Mouse (Mus musculus) adrenal gland, postnatal 4 days (tissue): ENCODE results near the gene Col4a6. TPM values are rescaled to one million over a fixed set of nuclear protein-coding genes. Genes with fewer than 3 reads are reported as not detected.

Experiments used
- DNase-seq, 2 experiments: peaks; one replicate each; pipeline ENCODE4 v3.0.0; 2021 to 2022; ENCODE audit warnings: low spot score in 2 of 2, mixed read lengths in 2 of 2
- total RNA-seq, 2 experiments: library from RNA; stranded (reverse); gene quantifications; 2 replicates each; pipeline ENCODE4 v1.2.3; 2021

Gene Col4a6
- total RNA-seq, 2 experiments from 2014 or later = 6.1 to 12.3 TPM

DNA sequence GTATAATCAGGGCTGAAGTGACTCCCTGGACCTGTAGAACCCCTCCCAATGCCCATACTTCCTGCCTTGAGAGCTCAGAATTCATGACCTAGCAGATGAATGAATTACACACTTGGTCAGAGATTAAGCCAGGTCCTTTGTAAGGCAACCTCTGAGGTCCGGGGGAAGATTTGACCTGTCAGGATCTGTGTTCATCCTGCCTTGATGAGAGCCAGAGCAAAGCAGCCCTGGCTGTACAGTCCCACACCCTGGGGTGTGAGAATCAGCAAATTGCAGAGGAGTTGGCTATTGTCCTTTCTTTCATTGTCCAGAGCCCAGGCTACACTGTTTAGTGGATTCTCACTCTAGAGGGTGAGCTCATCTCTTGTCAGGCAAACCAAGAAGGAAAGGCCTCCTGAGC, 207.9 kb downstream of the Col4a6 start:
- no peak for DNase-seq

DNA sequence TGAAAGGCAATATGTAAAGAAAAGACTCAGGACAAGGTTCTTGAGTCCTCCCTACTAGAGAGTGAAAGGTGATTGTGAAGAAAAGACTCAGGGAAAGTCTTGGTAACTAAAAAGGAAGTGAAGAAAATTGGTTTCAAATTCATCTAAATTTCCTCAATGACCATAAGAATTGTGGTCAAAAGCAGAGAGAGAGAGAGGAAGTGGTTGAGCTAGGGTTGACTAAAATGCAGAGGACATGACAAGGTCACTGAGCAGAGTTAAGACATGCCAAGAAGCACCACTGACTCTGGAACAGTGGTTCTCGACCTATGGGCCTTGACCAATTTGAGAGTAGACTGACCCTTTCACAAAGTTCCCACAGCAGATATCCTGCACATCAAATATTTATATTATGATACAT, 224.2 kb downstream of the Col4a6 start:
- no peak for DNase-seq

DNA sequence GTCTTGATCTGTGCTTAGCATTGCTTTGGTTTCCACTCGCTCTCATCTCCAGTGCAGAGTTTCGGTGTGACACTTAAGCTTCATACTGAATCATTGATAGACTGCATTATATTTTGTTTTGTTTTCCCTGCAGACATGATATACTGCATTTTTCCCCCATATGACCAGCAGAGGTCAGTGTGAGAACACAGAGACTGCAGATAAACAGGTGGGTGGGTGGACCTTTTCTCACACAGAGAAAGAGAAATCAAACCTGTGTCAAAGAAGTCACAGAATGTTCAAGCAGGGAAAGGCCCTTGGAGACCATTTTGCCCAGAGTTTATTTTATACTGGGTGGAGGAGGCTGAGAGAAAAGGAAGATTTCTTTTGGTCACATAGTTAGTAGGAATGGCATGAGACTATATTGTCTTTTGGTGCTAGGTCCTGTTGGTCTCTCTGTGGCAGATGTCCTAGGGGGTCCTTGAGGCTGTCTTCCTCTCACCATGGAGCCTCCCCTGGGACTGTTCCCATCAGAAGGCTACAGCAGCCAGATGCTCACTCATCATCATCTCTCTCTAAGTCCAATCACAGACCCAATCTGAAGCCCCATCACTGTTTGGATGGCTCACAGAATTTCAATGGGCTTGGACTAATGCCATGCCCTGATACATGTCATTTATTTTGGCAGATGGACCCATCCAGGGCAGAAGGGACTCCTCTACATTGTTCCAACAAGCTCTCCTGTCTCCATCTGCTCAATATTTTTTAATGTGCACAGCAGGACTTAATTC, 237.1 kb downstream of the Col4a6 start:
- DNase-seq = no peak

DNA sequence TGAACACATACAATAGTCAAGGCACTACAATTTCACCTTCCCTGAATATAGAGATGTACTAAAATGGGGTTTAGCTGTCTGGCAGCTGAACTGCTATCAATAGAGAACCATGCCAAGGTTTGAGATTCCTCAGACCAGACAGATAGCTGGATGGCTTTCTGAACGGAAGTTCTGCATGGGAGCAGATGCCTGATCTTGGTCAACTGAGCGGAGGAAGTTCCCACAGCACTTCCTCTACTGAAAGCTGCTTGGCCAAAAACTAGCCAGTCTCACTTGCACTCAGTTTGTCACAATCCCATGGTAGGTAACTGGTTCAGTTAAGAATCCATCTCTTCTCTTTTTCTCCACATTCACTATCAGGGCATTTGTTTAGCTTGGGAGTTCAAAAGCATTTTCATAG, 245.7 kb downstream of the Col4a6 start:
- no peak for DNase-seq

DNA sequence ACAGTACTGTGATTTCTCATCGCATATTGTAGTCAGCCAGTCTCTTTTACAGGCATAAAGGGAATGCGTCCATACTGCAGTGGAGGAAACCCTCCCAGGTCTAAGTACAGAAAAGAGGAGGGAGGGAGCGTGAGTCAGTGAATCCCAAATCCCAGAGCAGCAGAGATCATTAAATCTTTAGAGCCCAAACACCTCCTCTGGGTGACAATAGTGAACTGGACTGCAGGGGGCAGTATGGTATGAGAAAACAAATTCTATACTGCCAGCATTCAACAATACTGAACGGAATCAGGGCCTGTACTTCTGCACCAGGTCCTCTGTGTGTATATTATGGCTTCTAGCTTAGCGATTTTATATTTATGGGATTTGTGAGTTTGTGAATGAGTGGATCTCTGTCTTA, 261.1 kb downstream of the Col4a6 start:
- DNase-seq = peak in 1 of 2 experiments; percentile 2

DNA sequence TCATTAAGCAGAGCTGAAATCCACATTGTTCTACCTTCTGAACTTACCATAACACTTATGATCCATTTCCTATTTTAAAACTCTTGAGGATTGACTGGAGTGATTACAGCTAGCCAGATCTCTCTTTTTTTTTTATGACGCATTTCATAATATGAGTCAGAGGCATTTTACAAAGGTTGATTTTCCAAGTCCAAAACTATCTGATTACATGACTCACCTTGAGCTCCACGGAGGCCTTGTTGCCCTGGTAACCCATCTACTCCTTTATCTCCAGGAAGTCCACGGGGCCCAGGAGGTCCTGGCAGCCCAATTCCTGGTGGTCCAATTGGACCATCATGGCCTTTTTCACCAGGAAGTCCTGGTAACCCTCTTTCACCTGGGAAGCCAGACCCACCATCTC, 274.9 kb downstream of the Col4a6 start:
- DNase-seq = no peak

DNA sequence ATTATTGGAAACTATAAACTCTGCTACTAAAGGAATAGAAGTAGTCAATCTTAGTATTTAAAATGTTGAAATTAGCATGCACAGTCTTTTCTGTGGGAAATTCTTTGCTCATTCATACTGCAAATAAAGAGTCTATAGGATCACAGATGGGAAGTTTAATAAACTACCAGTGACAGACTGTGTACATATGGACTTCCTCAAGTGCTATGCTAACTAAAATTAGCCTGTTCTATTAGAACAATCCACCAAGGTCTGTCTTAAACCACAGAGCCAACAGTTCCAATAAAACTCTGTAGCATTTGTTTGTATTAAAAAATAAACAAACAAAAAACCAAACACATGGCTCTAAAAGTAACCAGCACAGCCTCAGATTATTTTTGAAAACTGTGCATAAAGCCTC, 278.8 kb downstream of the Col4a6 start:
- DNase-seq = no peak

DNA sequence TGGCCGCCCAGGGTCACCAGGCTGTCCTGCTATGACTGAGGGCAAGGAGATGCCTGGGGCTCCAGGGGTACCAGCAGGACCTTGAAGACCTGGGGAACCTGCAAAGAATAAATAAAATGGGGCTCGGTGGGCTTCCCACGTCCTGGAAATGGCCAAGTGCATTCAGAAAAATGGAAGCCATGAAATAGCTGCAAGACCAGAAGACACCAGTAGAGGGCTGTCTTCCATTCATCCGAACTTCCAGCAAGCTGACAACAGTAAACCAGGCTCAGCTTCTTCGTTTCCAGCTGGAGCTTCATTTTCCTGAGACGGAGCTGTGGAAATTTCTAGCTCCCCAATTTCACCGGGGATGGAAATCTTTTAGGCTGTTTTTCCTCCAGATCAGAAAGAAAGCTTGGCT, 298.5 kb downstream of the Col4a6 start:
- no peak for DNase-seq

DNA sequence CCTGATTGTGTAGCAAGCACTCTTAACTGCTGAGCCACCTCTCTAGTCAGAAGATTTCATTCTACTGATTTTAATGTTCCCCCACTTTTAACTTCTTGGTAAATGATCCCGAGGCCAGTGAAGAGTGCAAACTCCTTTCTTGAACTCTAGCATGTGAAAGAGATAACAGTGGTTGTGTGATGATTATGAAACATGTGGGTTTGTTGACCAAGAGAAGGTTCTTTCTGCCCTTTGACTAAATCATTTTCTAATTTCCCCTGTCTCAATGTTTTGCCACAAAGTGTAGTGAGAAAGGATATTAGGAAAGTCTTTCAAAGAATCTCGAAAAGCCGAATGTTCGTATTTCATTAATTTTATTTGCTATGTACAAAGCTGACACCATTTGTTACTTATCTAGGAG, 308.8 kb downstream of the Col4a6 start:
- DNase-seq = no peak

DNA sequence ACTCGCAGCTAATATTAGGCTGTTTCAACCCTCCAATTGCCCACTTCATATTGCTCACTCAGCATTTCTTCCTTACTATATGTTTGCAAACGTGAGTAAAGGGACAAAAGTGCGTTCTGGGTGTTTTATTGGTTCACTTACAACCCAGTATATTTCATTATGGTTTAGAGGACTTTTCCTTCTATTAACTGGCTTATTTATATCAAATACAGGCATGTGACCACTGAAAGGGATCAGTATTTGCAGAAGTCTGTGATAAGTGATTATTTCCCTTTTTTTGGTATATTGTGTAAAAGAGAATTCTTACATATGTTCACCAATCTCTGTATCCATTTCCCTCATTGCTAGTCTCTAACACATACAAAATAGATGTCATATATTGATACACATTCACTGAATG, 313.5 kb downstream of the Col4a6 start:
- DNase-seq = no peak

DNA sequence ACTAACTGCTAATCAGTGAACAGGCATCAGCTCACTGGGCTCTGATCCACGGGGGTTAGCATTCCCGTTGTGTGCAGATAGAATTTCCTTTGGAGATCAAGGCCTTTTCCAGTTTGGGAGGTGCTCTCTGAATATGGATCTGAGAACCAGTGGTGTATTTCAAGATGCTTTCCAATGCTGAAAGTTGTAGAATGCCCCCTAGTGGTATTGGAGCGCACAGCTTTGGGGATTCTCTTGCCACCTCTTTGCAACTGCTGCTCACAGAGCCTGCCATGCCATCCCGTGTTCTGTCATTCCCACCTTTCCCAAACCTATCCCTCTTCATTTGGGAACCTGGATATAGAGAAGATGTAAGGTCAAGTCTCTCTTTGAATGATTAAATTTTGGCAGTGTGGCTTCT, 315.7 kb downstream of the Col4a6 start:
- no peak for DNase-seq

DNA sequence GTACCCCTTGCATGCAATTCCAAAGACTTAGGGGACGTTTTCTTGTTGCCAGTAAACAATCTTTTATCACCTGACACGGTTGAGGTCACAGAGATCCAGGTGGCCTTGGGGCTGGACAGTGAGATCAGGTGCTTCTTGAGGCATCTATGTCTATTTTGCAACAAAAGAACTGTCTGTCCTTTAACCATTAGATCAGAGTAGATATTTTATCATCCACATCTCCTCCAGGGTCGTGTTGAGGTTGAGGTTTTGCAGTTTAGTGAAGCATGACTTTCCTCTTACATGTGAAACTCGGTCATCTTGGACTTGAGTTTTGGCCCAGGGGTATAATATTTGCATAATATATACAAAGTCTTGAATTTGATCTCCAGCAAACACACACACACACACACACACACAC, 316.2 kb downstream of the Col4a6 start:
- no peak for DNase-seq

DNA sequence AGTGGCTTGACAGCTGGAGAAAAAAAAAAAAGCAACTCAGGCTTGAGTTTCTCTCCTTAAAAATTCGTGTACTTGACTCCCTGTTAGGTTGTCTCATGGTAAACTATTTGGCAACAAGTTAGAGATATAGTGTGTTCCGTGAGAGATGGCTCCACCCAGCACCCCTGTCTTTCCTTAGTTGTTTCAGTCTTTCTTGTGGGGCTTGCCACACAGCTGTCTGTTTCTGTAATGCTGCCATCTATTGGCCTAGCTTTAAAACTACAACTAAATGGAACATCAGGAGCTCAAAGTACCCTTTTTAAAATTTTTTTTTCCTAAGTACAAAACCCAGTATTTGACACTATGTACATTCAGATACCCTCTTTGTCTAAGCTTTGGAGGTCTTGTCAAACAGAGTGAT, 317.2 kb downstream of the Col4a6 start:
- no peak for DNase-seq

DNA sequence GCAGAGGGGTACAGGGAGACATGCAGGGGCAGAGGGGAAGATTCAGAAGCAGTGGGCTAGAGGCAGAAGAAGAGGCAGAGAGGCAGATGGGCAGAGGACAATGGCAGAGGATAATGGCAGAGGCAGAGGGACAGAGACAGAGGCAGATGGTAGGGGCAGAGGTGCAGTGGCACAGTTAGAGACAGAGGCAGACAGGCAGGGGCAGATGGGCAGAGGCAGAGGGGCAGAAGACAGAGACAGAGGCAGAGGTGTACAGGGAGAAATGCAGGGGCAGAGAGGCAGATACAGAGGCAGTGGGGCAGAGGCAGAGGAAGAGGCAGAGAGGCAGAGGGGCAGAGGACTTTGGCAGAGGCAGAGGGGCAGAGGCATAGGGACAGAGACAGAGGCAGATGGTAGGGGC, 322.7 kb downstream of the Col4a6 start:
- DNase-seq = no peak

DNA sequence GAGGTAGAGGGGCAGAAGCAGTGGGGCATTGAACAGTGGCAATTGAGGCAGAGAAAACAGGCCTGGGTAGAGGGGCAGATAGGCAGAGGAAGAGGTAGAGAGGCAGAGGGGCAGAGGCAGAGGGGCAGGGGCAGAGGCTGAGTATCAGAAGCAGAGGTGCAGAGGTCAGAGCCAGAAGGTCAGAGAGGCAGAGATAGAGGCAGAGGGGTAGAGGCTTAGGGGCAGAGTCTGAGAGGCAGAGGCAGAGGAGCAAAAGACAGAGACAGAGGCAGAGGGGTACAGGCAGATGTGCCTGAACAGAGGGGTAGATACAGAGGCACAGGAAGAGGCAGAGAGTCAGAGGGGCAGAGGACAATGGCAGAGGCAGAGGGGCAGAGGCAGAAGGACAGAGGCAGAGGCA, 323.6 kb downstream of the Col4a6 start:
- no peak for DNase-seq

DNA sequence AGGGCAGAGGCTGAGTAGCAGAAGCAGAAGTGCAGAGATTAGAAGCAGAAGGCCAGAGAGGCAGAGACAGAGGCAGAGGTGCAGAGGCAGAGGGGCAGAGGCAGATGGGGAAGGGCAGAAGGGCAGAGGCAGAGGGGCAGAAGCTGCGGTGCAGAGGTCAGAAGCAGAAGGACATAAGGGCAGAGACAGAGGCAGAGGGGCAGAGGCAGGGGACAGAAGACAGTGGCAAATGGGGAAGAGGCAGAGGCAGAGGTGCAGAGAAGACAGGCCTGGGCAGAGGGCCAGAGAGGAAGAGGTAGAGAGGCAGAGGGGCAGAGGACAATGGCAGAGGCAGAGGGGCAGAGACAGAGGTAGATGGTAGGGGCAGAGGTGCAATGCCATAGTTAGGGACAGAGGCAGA, 324.2 kb downstream of the Col4a6 start:
- no peak for DNase-seq

Other genes starting within 250 kb of the Col4a6 start
- gene Col4a5, start 1.3 kb upstream of the Col4a6 start, total RNA-seq = 10 to 100 TPM; 34.7 to 52.0 TPM